Mouse (Mus musculus) ZHBTc4 (cell line): ENCODE data around the gene Xlr5b.
"Not testable (repeated sequence)": the region's sequence is repeated elsewhere in the genome, so short reads cannot be mapped to it uniquely, and the experiment has no call there.

Experiments used
- DNase-seq: peaks from one replicate; pipeline ENCODE4 v3.0.0-alpha.2; 2011; ENCODE audit warnings: low read depth, low spot score

Xlr5b gene

GRCm38 (mm10) chrX:73148496-73148895 lies at the start of gene Xlr5b:
Xlr5b (plus strand) TSS chrX:73148796.
- DNase-seq: not testable (repeated sequence)

- DNase-seq: not testable (repeated sequence)
Measured at GRCm38 (mm10) chrX:73116747-73117146, 31.8 kb upstream of the Xlr5b start, which contains the start of gene Gm14685. Gm14685 (plus strand) TSS chrX:73117047.

DNA sequence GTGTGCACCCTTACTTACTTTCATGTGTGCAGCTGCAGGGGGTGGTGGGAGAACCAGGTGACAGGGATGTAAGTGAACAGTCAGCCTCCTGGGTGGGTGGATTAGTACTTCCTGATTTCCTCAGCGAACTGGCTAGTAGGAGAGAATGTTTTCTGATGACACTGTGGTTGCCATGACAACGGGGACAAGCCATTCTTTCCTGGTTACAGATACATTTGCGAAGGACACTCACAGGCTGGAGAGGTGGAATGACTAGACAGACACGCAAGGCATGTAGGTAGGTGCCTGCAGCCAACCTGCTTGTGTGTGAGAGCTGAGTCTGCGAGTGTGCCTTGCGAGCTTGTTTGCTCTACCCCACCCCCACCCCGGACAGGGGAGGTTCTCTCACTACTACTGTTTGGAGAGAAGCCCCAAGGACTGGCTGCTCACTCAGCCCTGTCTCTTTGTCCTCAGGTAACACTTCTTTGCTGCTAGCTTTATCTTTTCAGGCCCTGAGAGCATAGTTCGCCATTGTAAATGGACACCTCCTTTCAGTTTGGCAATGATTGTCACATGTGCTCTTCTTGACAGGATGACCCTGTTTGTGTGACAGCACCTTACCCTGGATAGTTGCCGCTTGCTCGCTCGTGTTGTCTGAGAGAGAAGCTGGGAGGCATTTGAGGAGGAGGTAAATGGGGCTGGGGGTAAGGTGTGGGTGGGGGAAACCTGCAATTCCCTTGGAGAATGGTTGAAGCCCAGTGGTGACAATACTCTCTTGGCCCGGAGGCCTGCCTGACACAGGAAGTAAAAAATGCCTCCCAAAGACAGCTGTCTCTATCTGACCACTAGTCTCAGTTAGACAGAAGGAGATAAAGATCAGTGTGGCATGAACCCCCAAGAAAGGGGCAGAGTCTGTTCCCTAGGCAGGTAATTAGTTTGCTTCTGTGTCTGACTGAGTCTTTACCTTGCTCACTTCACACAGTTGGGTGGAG lies 25.5 kb upstream of the Xlr5b start:
- DNase-seq: not testable (repeated sequence)

DNA sequence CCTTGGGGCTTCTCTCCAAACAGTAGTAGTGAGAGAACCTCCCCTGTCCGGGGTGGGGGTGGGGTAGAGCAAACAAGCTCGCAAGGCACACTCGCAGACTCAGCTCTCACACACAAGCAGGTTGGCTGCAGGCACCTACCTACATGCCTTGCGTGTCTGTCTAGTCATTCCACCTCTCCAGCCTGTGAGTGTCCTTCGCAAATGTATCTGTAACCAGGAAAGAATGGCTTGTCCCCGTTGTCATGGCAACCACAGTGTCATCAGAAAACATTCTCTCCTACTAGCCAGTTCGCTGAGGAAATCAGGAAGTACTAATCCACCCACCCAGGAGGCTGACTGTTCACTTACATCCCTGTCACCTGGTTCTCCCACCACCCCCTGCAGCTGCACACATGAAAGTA lies 5.4 kb upstream of the Xlr5b start:
- DNase-seq: not testable (repeated sequence)

DNA sequence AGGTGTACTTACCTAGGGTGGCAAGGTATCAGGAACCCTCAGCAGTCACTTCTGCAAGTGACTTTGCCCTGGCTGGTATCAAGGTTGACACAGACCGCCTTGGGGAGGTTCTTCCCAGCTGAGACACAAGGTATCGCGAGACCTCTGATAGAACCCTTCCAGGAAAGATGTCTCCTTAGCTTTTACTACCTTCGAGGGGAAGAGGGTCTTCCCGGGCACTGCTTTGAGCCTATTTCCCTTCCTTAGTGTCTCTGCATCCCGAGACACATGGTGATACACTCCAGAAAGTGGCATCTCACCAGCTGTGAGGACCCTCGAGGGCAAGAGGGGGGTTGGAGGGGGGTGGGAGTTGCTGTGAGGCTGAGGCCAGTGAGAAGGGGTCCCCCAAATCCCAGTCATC lies 754 bp downstream of the Xlr5b start, which contains the start of gene DXBay18:
Gene DXBay18, minus strand, starts transcription at position 101 of the 400 bp plus-strand sequence.
- DNase-seq: not testable (repeated sequence)

DNA sequence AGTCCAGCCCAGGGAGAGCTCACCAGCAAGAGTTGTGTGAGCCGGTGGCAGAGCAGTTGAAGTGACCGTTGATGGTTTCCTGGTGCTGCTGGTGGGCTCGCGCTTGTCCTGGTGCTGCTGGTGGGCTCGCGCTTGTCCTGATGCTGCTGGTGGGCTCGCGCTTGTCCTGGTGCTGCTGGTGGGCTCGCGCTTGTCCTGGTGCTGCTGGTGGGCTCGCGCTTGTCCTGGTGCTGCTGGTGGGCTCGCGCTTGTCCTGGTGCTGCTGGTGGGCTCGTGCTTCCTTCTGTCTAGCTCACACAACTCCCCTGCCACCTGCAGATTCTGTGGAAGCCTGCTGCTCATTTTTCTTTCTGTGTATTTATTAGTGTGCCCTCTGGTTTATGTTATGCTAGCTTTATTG lies 28.3 kb downstream of the Xlr5b start, which contains the start of gene Spin2d:
Gene Spin2d, minus strand, starts transcription at position 101 of the 400 bp plus-strand sequence.
- not testable (repeated sequence) for DNase-seq

DNA sequence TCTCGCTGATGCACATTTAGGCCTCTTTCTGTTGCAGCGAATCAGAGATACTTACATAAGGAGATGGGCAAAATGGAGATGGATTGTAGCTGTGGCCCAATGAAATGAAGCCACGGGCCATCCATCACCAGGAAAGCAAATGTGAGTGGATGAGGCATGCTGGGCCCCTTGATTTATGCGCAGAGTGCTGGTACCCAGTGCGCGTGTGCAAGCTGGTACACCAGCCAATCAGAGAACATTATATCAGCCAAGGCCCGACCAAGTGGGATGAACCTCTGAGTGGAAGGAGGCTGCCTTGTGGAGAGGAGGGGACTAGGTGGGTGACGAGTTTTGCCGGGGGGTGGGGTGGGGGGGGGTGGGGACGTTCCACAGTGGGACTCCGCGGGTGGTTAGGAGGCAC lies 43.3 kb downstream of the Xlr5b start, which contains the start of gene Xlr3b:
Gene Xlr3b, plus strand, starts transcription at position 274 of the 400 bp plus-strand sequence.
- DNase-seq: peak; percentile 5
